Mouse (Mus musculus): ENCODE measurements around the gene Nexn. TPM values are rescaled to one million over a fixed set of nuclear protein-coding genes. Genes with fewer than 3 reads are reported as not detected.

The Nexn gene
- total RNA-seq, 2 experiments from 2014 or later, result 443 to 513 TPM

GRCm38 (mm10) chr3:152282126-152282525 lies 16.0 kb upstream of the Nexn start:
- no peak for DNase-seq (ENCODE audit: low spot score)

DNA sequence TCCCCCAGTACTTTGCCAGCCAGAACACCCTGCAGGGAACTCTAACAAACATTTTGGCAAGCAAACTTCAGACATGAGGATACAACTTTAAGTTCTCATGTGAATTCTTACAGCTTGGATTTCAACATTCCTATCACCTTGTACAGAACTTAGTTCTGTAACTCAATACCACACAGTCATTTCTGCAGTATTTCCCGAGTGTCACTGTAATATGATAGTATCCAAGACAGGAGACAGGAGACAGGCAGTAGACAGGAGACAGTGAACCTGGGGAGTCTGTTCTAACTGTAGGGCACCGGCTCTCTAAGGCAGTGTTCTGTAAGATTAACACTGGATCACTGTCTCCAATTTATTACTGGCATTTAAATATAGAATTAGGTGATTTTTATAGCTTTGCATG lies 12.3 kb upstream of the Nexn start:
- no peak for DNase-seq (ENCODE audit: low spot score)

- no peak for DNase-seq (ENCODE audit: low spot score)
Measured at GRCm38 (mm10) chr3:152277912-152278311, 11.8 kb upstream of the Nexn start.

- no peak for DNase-seq (ENCODE audit: low spot score)
Measured at GRCm38 (mm10) chr3:152276935-152277334, 10.8 kb upstream of the Nexn start.

DNA sequence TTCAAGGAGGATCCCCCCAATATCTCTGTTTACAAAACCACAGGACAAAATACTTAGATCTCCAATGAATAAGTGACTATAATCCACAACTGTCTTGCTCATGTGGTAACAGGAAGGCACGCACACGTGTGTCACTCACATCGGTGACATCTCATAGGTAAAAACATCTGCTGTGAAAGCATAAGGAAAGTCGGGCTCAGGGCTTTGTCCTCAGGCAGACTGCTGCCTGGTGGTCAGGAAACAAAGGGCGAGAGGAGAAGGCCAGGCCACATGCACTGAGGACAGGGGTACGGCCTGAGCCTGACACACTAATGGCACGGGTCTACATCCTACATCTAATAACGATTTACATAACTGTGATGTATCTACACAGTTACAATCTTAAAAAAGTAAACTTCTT lies 8.9 kb upstream of the Nexn start:
- DNase-seq (ENCODE audit: low spot score), result no peak

- DNase-seq (ENCODE audit: low spot score), result no peak
Measured at GRCm38 (mm10) chr3:152272974-152273685, 7.0 kb upstream of the Nexn start.

GRCm38 (mm10) chr3:152271876-152272275 lies 5.7 kb upstream of the Nexn start:
- no peak for DNase-seq (ENCODE audit: low spot score)

GRCm38 (mm10) chr3:152271071-152271710 lies 5.0 kb upstream of the Nexn start:
- no peak for DNase-seq (ENCODE audit: low spot score)

- no peak for DNase-seq (ENCODE audit: low spot score)
Measured at GRCm38 (mm10) chr3:152268099-152268498, 1.9 kb upstream of the Nexn start.

DNA sequence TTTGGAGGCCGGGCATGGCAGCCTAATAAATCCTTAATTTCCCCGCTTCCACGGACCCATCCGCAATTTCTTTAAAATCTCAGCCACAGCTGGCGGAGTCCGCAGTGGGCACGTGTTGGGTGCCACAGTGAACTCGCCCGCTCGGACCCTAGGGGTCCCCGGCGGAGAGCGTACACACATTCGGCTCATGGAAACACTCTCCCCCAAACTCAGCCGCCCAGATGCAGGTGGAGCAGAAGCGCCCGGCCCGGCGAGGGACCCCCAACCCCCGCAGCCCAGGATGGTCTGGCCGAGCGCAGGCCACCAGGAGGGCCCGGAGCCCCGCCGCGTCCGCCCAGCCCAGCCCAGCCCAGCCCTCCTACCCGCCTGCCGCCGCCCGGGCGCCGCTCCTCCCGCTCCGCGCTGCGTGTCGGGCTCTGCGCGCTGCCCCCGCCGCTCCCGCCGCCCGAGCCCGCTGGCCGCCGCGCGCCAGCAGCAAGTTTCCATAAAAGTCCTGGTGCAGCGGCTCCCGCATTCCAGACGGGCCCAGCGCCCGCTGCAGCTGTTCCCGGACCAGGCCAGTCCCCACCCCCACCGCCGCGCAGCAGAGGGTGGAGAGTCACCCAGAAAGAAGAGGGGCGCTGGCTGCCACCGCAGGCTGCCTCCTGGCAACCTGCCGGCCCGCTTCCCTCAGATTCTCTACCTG lies 657 bp downstream of the Nexn start:
- DNase-seq (ENCODE audit: low spot score), result peak; percentile 87

GRCm38 (mm10) chr3:152264830-152265229 lies 1.3 kb downstream of the Nexn start:
- DNase-seq (ENCODE audit: low spot score), result peak; percentile 42

DNA sequence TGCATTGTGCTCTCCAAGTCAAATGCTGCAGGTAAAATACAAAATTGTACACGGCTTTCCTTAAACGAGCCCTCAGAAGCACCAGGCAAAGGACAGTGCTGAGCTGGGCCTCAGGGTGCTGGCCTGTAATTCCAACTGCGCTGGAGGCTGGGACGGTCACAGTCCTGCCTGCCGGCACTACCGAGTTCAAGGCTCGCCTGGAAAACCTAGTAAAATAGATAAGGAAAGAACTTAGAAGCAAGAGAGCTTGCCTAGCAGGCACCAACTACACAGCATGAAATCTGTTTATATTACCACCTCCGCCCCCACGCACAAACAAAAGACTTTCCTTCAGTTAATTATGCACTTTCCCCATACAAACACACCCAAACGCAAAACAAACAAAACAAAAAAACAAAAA lies 1.8 kb downstream of the Nexn start:
- no peak for DNase-seq (ENCODE audit: low spot score)

DNA sequence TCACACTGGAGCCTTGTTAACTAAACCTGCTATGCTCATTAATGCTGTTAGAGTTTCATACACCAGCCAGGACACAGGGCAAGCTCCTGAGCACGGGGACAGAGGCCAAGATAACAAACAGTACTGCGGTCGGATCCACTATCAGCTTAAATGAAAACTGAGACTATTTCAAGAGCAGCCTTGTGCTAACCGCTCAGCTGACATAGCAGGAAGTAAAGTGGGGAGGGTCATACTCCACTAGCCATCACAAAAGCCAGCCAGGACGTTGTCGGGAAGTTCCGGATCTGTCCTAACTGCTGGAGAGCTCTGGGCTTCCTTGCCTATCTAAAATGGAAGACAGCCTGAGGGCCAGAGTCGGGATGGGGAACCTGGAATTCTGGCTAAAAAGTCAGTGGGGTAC lies 4.2 kb downstream of the Nexn start:
- peak; percentile 43 for DNase-seq (ENCODE audit: low spot score)

GRCm38 (mm10) chr3:152261436-152261835 lies 4.7 kb downstream of the Nexn start:
- no peak for DNase-seq (ENCODE audit: low spot score)

DNA sequence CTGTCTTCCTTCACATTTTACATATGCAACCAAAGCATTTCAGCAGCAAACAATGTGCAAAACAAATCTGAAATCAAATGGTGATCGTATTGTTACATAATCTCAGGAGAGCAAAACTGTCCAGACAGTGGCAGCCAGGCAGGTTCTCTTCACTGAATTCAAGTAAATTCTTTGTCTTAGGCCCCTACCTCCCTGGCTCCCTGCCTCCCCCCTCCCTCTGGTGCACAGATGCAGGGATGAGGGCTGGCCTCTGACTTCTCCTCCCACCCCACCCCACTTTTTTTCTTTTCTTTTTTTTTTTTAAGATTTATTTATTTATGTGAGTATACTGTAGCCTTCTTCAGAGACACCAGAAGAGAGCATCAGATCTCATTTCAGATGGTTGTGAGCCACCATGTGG lies 5.8 kb downstream of the Nexn start:
- no peak for DNase-seq (ENCODE audit: low spot score)

GRCm38 (mm10) chr3:152259409-152259808 lies 6.7 kb downstream of the Nexn start:
- DNase-seq (ENCODE audit: low spot score), result peak; percentile 87

DNA sequence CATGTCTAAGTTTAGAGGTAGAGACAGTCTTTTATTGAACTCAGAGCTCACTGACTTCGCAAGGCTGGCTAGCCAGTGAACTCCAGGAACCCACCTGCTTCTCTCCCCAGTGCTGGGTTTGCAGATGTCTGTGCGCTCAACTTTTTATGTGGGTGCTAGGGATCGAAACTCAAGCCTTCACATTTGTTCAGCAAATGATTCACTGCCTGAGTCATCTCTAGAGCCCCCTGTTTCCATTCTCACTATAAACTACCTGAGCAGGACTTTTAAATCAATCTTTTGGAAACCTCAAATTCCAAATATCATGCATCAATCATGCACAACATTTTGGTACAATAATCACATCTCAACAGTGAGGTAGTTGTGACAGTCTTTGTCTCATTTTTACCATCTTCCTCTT lies 8.6 kb downstream of the Nexn start:
- no peak for DNase-seq (ENCODE audit: low spot score)

DNA sequence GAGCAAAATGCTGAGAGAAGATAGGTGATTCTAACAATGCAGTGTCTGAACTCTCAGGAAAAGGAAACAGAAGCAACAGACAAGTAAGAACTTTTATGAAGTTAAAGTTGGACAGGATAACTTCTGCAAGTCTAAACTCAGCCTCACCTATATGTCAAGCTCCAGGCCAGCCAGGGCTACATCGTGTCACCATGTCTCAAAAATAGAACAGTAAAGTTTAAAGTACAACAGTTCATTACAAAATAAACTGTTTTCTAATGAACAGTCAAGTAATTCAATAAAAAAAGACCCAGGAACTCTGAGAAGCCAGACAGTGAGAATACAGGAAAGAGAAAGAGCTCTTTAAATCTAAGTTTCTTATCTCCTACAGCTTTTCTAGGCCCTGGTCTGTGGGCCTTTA lies 15.7 kb downstream of the Nexn start:
- DNase-seq (ENCODE audit: low spot score), result no peak

DNA sequence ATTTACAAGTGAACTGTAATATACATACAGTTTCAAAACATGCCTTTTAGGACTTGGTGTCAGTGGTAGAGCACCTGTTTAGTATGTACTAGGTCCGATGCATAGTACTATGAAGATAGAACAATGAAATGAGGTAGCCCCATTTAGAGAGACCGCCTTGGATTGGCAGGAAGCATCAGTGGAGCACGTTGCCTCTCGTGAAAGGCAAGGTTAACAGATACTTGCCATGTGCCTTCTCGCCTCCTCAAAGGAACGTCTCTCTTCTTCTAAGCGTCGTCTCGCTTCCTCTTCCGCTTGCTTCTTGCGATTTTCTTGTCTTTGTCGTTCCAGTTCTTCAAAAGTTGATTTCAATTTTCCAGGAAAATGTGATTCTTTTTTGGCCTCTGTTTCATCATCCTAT lies 18.4 kb downstream of the Nexn start:
- no peak for DNase-seq (ENCODE audit: low spot score)

GRCm38 (mm10) chr3:152245273-152245910 lies 20.8 kb downstream of the Nexn start:
- no peak for DNase-seq (ENCODE audit: low spot score)

DNA sequence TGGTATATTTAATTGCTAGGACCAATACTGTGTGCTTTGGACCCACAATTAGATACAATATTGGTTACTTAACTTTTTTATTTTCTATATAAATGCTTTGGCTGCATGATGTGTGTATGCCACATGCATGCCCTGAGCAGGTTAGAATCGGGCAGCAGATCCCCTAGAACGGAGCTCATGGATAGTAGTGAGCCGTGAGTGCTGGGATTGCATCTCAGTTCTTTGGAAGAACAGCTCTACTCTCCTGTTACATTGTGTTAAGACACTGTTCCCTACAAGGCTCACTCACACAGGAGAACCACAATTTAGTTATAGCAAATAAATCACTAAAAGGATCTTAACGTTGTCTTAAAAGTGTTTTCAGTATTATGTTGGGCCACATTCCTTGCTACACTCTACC lies 22.8 kb downstream of the Nexn start:
- DNase-seq (ENCODE audit: low spot score), result no peak

- DNase-seq (ENCODE audit: low spot score), result no peak
Measured at GRCm38 (mm10) chr3:152241098-152241497, 25.1 kb downstream of the Nexn start.
